Mouse (Mus musculus) granulocyte monocyte progenitor cell, adult 5-6 weeks (primary cell): ENCODE data around the gene Mxi1. TPM values are rescaled to one million over a fixed set of nuclear protein-coding genes. Genes with fewer than 3 reads are reported as not detected.
A peak's percentile ranks its signal among the peaks of the same experiment; 100 is the strongest.

Experiments
- ATAC-seq: replicated peaks from 2 replicates; pipeline ENCODE4 v1.8.0; 2016; ENCODE audit warnings: mild to moderate bottlenecking, moderate TSS enrichment, inconsistent platforms; ENCODE audit not compliant: poor library complexity, severe bottlenecking
- total RNA-seq, 2 experiments: library from RNA; stranded (forward) in 1 of 2; stranded (reverse) in 1 of 2; fragments of 200-712, 200-1000 nt in 1 of 2; fragments of >200 nt in 1 of 2; fragmentation: Nextera tagmentation in 1 of 2; gene quantifications; 2 replicates each; pipeline ENCODE4 v1.2.3; 2014 to 2017

Mxi1 gene
- total RNA-seq, 2 experiments from 2014 or later: 28.2 to 54.9 TPM

DNA sequence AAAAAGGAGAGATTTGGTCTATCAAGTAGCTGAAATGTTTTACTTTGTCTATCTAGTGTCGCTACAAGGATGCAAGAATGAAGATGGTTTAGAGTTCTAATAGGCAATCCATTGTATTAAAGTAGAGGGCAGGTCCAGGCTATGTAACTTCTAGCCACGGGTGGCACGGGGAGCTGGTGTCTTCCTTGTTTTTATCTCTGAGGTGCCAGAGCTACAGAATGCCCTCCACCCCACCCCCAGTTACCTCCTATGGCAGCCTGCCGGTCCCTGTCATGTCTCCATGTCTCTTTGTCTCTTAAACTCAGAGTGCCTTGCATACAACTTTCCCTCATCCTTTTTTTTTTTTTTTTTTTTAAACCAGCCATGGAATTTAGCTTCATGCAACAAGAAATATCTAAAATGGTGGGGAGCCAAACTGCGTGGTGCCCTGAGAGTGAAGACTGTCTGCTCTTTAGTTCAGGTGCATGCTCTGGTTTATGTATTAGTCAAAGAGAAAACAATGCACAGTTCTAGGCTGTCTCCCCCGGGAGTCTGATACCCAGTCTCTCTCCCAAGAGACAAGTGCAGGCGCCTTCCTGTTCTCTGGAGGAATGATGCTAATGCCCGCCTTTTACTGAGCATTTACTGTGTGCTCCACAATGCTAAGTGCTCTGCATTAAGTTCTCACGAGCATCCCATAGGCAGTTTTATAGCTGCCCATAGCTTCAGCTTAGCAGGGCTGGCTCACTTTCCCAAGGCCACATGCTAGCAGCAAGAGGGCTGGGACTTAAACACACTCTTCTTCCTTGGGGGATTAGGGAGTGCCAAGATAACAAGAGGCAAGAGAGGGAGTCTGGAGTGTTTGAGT, 10.2 kb downstream of the Mxi1 start:
- no peak for ATAC-seq

DNA sequence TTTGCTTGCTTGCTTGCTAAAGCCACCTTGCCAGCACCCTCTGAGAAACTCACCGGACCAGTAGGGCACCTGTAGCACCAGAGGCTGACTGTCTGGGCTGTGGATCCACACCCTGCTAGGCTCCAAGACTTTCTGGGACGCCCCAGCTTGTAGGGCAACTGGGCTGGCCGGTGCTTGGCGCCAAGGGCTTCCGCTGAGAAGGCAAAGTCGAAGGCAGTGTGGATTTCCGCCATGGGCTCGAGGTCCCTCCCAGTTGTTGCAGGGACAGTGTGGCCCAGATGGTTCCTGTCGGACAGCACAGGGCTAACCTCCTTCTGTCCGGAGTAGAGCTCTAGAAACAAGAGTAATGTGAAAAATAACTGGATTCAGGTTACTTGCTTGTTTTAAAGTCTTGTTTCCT, 11.0 kb downstream of the Mxi1 start:
- ATAC-seq: no peak

DNA sequence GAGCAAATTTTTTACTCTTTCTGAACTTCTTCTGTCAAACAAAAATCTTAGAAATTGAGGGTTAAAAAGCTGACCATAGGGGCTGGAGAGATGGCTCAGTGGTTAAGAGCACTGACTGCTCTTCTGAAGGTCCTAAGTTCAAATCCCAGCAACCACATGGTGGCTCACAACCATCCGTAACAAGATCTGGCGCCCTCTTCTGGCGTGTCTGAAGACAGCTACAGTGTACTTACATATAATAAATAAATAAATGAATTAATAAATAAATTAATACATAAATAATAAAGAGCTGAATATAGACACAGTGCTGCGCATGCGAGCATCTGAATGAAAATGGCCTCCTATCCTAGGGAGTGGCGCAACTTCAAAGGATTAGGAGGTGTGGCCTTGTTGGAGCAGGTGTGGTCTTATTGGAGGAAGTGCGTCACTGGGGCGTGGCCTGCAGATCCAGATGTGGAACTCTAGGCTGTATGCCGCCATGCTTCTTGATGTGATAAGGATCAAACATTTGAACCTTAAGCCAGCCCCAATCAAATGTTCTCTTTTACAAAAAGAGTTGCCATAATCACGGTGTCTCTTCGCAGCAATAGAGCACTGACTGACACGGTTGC, 12.2 kb downstream of the Mxi1 start:
- 0 out of 2 replicates have a peak, but pooled peaks have one; percentile 7 for ATAC-seq

DNA sequence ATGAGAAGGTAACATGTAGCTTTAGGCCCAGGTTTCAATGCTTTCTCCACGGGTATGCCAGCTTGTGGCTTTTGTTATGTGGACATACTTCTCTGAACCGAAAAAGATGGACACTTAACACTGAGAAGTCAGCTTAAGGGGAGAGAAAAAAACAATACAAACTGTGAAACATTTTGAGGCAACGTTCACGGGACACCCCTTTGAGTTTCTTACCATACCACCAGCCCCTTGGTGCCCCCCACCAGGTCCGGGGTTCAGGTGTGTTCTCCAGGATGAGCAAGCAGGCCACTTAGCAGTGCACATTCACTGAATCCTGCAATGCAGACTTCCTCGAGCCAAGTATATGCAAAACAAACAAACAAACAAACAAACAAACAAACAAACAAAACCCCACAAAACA, 14.5 kb downstream of the Mxi1 start:
- ATAC-seq: no peak

DNA sequence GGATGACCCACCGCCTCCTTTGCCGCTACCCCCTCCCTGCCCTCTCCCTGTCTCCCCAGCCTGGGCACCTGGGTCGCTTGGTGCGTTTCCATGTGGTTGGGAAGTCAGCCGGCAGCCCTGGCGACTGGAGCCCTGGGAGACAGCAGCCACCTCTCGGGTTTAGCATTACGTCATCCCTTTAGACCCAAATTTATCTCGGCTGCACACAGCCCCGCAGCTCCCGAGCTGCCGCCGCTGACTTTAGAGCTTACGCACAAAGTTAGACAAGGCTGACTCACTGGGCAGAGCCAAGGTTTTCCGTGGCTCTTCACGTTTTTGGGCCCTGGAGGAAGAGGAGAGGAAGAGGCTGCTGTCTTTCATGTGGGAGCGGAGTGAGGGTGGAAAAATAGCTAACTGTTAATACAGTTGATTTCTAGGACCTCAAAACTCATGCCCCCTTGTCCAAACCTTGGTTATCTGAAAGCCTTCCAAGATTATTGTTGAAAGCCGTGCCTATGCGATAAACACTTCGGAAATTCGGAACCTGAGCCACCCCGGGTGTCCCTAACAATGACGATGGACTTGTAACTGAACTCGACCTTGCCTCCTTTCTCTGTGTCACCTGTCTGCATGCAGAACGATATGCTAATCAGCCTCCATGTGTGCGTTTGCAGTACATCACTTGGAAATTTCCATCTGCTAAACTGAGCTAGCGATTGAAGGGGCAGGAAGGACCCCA, 15.4 kb downstream of the Mxi1 start:
- ATAC-seq: peak; percentile 16

DNA sequence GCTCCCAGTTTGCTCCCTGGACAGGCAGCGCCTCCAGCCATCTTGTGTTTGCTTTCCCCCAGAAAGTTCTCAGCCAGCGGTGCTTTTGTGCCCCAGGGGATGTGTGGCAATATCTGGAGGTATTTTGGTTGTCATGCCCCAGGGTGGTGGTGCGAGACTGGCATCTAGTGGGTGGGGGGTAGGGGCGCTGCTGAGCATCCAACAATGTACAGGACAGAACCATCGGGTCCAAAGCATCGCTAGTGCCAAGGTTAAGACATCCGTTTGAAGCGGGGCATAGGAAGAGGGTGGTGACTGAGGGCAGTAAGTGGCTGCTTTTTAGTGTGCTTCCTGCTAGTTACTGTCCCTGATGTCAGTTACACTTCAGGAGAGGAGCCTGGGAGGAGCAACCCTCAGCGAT, 17.8 kb downstream of the Mxi1 start:
- peak; percentile 54 for ATAC-seq

DNA sequence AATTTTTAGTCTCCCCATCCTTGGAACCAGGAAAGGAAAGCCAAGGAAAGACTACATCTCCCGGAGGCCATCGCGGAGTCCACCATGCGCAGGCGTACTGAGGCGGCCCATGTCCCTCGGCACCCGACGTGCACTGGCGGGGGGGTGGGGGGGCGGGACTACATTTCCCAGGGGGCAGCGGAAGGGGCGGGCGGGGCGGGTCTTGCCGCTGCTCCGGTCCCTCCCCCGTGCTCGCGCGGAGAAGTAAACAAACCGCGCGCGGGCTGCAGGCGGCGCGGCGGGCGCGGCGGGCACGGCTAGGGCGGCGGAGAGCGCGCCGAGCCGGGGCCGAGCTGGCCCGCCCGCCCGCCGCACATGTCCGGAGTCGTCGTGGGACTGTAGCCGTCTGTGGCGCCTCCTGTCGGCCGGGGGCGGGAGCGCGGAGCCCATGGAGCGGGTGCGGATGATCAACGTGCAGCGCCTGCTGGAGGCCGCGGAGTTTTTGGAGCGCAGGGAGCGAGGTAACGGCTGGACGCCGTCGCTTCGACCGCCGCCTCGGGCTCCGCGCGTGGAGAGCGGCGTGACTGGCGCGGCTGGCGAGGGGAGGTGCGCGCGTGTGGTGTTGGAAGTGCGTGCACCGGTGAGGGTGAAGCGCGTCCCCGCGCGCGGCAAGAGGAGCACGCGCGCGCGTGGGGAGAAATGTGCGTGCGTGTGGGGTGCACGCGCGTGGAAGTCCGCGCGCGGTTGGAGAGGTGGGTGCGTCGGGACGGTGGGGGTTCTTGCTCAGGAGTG, 19.1 kb downstream of the Mxi1 start:
- ATAC-seq: peak; percentile 36

DNA sequence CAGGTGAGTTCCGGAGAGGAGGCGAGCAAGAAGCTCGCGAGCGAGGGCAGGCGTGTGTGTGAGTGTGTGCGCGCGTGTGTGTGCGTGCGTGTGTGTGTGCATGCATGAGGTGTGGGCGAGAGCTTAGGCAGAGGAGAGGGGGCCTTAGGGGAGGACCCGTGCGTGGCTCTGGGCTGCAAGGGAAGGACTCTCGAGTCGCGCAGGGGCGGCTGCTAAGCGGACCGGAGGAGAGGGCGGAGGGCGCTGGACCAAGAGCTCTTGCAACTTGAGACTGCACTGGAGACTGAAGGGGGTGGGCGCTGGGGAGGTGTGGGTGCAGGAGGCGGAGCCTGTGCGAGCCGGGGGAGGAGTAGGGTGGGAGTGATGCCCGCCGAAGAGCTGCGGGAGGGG, 19.7 kb downstream of the Mxi1 start:
- peak; percentile 53 for ATAC-seq

DNA sequence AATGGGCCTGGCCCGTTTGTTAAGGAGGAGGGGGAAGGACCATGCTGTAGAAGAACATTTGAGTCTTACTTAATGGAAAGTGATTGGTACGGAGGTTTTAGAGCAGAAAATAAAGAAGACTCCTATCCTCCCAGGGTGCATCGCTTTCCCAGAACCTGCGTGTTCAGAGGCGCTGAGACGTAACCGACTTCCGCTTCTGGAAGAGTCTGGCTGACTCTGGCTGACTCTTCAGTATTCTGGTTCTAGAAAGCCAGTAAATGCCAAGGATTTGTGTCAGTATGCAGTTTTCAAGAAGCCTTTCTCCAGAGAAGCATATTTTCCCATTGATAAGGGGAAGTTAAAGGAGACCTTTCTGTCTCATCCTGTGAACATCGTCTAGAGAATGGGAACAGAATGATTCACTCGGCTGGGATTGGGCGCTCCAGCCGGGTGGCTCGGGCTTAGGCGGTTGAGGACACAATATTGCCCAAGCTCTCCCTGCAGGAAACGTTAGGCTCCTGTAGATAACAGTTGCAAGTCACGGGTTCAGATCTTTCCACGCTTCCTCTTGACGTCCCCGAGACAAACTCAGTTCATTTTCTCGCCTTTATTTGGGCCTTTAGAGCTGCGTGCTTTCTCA, 21.7 kb downstream of the Mxi1 start:
- peak; percentile 28 for ATAC-seq

DNA sequence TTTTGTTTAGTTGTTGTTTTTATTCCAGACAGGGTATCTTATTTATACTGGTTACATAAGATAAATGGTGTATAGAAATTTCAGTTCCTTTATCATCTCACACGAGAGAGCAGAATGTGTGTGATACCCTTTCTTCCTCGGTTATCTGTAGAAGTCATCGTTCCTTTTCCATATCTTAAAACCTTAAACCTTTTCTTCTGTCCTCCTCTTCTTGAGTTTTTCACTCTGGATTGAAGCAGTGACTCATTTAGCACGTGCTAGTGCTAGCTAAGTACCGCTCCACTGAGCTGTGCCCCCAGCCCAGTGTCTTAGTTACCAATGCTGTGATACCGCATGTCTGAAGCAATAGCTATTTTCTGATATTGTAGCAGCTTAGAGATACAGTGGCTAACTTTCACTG, 23.4 kb downstream of the Mxi1 start:
- ATAC-seq: no peak

DNA sequence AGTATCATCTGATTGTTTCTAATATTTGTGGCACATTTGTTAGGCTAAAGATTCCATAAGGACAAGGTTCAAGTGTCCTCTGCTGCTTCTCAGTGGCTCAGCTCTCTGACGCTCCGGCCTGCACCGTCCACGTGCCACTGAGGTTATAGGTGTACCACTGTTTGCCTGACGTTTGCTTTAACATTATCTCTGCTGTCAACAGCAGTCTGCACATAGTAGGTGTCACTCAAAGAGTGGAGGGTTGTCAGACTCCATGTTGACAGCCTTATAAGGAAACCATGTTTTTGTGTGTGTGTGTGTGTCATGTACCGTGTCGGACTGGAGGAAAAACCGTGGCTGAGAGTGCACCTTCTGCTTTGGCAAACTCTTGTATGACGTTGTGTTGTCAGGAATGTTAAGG, 24.9 kb downstream of the Mxi1 start:
- ATAC-seq: no peak

DNA sequence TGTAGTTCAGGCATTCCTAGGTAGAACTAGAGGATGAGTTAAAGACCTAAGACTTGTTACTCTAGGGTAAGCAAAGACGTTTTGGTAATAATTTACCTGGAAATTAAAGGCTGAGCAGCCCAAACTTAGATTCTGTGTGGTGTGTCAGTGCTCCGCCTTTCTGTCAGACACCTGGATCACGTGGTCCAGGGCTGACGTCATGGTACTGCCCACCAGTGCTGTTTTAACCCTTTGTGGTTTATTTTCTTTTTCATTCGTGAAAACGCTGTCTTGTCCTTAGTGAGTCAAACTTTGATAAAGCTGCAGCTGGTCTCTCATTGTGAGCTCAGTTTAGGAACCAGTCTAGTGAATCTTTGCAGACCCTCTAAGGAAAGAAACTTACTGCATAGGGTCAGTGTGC, 30.1 kb downstream of the Mxi1 start:
- ATAC-seq: no peak

DNA sequence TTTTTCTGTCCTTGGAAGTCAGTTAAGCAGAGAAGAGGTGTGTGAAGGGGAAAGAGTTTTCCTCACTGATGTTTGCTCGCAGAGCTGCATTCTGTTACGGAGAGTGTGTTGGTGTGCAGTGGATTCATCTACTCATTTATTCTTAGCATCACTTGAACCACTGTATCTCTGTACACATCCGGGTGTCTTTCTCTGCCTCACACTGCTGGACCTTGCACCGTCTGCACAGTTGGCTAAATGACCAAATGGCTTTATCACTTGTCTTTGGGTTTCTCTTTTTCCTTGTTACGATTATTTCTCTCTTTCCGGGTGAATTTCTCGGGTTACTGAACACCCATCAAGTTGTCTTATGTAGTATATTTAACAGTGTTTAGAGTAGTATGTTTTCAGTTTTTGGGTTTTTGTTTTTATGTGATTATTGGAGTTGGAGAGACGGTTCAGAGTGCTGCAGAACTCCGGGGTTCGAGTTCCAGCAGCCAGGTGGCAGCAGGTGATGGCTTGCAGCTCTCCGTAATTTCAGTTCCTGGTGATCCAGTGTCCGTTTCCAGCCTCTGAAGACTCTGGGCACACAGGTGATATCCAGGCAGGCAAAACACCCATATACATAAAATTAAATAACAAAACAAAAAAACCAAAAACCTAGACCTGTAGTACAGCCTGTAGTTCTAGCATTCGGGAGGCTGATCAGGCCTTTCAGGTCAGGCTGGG, 33.0 kb downstream of the Mxi1 start:
- ATAC-seq: no peak

DNA sequence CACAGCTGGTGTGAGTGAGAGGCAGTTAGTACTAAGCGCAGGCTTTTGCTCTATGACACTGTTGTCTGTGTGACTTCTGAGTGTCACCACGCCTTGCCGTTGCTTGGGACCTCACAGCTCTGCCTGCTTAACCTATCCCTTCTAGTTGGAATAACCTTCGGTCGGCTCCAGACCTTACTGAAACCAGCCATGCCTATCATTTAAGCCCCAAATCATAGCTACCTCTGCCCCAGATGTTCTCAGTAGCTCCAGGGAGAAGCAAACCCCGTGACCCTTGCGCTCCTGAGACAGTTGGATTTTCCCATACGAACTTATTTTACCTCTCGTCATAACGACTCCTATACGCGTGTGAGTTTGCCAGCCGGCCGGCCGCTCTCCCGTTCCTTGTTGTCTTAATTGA, 33.7 kb downstream of the Mxi1 start:
- no peak for ATAC-seq

DNA sequence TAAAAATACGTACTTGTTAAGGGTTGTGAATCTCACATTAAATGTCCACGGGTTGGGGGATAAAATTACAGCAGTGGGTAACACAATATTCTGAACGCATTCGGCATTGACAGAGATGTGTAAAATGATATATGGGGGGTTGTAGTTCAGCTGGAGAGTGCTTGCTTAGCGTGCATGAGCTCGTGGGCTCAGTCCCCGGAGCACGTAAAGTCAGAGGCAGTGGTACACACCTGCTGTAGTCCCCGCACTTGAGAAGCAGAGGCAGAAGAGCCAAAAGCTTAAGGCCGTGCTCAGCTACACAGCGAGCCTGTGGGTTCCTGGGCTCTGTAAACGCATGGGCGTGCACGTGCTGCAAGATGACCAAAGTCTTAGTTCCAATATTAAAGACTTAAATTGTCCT, 35.4 kb downstream of the Mxi1 start:
- no peak for ATAC-seq

DNA sequence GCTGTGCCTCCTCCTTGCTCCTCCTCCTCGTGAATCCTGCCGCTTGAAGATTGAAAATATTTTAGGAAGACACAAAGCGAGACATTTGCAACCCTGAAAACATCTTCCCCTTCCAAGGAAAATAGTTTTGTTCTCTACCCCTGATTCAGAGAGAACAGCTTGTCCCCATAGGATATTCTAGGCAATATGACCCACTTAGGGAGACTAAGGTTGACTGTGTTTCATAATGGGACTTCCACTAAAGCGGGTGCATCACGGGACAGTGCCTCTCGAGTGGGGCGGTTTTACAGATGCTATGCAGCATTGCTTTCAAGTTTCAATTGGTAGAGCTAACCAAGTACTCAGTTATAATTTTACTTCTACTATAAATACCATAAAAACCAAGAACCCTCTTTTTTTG, 43.5 kb downstream of the Mxi1 start:
- ATAC-seq: no peak

DNA sequence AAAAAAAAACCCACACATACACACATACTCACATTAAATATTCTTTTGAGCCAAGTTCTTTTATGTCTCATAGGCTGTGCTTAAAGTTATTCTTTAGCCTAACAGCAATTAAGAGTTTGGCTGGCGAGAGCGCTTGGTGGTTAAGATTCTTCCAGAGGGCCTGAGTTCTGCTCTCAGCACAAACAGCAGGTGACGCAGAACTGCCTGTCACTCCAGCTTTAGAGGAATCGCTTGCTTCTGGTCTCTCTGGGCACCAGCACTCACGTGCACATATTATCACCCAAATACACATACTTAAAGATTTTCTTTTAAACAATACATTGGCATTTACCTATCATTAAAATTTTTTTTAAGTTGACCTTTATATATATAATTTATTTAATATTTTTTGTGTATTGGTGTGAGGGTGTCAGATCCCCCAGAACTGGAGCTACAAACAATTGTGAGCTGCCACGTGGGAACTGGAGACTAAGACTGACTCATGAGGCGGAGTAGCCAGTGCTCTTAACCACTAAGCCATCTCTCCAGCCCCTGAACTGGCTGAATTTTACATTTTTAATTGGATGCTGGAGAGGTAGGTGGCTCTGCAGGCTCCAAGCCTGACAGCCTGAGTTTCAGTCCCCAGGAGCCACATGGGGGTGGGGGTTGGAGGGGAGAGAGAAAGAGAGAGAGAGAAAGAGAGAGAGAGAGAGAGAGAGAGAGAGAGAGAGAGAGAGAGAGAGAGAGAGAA, 44.1 kb downstream of the Mxi1 start:
- ATAC-seq: no peak

DNA sequence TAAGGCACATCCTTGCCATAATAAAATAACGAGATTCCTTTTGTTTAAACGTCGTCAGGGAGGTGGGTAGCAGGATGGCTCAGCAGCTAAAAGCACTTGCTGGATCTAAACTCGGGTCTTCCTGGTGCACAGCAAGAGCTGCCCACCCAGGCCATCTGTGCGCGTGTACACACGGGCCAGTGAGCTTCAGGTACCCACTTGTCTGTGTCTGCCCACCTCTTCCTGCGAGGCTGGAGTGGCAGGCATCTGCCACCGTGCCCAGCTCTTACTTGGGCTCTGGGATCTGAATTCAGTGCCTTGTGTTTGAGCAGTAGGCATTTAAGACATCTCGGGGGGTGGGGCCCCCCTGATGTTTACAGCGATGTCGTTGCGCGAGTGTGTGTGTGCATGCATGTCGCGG, 44.7 kb downstream of the Mxi1 start:
- ATAC-seq: no peak
